Mouse (Mus musculus): ENCODE measurements at regions not wholly inside any gene's neighbourhood (a gene's known extent, or its start where the extent isn't known, plus 50 kb on each side); places are given as distances from the start of the nearest gene placed in this dataset.
A peak's percentile ranks its signal among the peaks of the same experiment; 100 is the strongest.

- no peak for ATAC-seq (ENCODE audit: insufficient number of reproducible peaks, low FRiP score, low TSS enrichment)
Observed at GRCm38 (mm10) chr17:49212918-49213317, 215.2 kb upstream of the Mocs1 start.

DNA sequence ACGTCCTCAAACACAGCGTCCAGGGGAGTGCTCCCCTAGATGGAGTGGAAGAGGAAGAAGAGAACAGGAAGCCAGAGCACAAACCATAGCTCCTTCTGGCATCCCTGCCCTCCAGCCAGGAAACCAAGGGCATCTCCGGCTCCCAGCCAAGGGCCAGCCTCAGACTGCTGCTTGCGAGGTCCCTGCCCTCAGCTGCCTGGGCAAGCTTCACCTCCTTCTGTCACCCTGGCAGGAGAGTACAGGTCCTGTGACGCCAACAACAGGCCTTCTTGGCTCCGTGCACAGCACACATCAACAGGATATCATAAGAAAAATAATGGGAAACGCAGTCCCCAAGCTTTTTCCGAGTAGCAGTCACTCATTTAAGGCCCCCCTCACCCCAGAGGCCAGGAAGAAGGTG lies 212.9 kb upstream of the Mocs1 start:
- ATAC-seq (ENCODE audit: insufficient number of reproducible peaks, low FRiP score, low TSS enrichment): peak; percentile 88

GRCm38 (mm10) chr17:49219512-49220197 lies 208.5 kb upstream of the Mocs1 start:
- no peak for ATAC-seq (ENCODE audit: insufficient number of reproducible peaks, low FRiP score, low TSS enrichment)

DNA sequence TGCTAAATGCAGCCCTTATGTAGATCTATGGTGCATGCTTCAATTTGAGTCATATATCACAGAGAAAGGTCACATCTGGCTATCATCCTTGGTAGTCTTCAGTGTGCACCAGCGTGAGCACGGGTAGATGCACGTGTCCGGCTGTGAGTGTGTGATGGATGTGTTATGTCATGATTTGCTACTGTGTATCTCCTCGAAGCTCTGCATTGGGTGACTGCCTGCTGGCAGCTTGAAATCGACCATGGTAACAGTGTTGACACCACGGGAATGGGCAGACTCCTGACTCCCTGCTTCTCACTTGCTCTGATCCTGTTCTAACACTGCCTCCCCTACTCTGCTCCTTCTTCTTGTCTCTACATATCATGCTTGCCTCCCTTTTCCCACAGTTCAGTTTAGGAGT lies 204.9 kb upstream of the Mocs1 start:
- no peak for ATAC-seq (ENCODE audit: insufficient number of reproducible peaks, low FRiP score, low TSS enrichment)

- ATAC-seq (ENCODE audit: insufficient number of reproducible peaks, low FRiP score, low TSS enrichment): no peak
Observed at GRCm38 (mm10) chr17:49223651-49224050, 204.5 kb upstream of the Mocs1 start.

DNA sequence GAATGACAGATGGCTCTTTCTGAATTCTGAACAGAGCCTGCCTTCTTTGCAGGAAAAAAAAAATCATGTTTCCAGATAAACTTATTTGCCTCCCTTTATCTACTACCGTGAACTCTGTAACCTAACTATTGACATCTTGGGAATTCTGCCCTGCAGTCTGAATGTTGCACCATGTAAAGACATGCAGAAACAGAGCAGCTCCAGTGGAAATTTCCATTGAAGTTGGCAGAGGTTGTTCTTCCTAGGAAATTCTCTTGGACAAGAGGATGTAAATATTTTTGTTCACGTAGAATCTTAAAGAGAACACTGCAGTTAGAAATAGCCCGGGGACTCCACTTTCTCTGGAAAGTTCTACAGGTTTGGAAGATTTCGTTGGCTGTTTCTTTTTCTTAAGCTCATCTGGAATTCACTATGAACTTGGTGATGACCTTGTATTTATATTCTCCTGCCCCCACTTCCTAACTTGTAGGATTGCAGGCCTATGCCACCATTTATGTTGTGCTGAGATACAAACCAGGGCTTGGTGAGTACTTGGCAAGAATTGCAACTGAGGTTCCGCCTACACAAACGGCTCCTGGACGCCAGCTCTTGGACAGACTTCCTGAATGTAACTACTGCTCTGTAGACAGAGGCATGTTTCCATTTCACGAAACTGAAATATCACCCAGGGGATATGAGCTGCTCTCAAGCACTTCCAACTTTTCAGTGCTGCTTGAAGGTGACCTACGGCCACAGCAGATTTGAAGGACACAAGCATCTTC lies 202.7 kb upstream of the Mocs1 start:
- no peak for ATAC-seq (ENCODE audit: insufficient number of reproducible peaks, low FRiP score, low TSS enrichment)

DNA sequence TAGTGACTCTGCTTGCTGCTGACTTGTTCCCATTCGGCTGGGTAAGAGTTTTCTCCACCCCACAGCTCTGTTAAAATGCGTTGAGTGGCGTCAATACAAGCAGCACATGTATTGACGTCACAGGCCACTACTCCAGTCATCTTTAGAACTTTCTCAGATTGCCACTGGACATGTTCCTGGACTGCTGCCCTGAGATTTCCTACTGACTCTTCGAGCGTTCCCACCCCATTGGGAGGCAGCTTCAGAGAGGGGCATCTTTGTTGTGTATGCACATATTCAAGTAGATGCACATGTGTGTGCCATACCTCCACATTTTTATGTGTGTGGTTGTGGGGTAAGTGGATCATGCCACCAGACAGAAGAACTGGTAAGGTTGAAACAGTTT lies 202.2 kb upstream of the Mocs1 start:
- ATAC-seq (ENCODE audit: insufficient number of reproducible peaks, low FRiP score, low TSS enrichment): no peak

- no peak for ATAC-seq (ENCODE audit: insufficient number of reproducible peaks, low FRiP score, low TSS enrichment)
Observed at GRCm38 (mm10) chr17:49231287-49231686, 196.9 kb upstream of the Mocs1 start.

DNA sequence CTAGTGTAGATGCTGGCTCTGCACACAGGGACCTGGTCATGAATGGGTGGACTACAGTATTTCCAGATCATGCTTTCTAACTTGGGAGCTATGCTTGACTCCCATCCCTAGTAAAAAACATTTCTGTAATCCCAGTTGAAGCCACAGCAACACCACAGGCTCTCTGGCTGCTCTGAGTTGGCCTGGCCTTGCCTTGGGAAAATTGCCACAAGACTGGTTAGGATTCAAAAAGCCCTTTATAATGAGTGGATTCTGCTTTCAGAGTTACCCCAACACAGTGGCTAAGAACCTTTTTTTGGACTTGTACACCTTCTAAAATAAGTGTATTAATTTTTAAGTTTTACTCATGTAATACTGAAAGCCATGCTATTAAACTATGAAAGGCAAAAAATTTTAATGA lies 188.1 kb upstream of the Mocs1 start:
- no peak for ATAC-seq (ENCODE audit: insufficient number of reproducible peaks, low FRiP score, low TSS enrichment)

- 0 out of 2 replicates have a peak, but pooled peaks have one; percentile 36 for ATAC-seq (ENCODE audit: insufficient number of reproducible peaks, low FRiP score, low TSS enrichment)
Observed at GRCm38 (mm10) chr17:49243419-49243818, 184.7 kb upstream of the Mocs1 start.

DNA sequence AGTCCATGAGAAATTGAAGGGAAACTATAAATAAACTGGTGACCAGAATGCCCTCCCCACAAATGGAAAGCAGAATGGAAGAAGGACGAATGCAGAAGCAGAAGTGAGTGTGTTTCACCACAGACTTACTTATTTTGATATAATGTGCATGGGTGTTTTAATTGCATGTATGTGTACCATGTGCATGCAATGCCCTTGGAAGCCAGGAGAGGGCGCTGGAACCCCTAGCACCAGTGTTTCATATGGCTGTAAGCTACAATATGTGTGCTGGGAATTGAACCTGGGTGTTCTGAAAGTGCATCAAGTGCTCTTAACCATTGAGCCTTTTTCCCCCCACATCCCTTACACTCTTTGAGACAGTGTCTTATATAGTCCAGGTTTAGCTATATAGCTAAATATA lies 183.1 kb upstream of the Mocs1 start:
- ATAC-seq (ENCODE audit: insufficient number of reproducible peaks, low FRiP score, low TSS enrichment): no peak

GRCm38 (mm10) chr17:49247215-49247614 lies 180.9 kb upstream of the Mocs1 start:
- ATAC-seq (ENCODE audit: insufficient number of reproducible peaks, low FRiP score, low TSS enrichment): no peak

- no peak for ATAC-seq (ENCODE audit: insufficient number of reproducible peaks, low FRiP score, low TSS enrichment)
Observed at GRCm38 (mm10) chr17:49250726-49251537, 177.2 kb upstream of the Mocs1 start.

- ATAC-seq (ENCODE audit: insufficient number of reproducible peaks, low FRiP score, low TSS enrichment): no peak
Observed at GRCm38 (mm10) chr17:49252271-49252670, 175.9 kb upstream of the Mocs1 start.

GRCm38 (mm10) chr17:49258496-49258895 lies 169.7 kb upstream of the Mocs1 start:
- no peak for ATAC-seq (ENCODE audit: insufficient number of reproducible peaks, low FRiP score, low TSS enrichment)

DNA sequence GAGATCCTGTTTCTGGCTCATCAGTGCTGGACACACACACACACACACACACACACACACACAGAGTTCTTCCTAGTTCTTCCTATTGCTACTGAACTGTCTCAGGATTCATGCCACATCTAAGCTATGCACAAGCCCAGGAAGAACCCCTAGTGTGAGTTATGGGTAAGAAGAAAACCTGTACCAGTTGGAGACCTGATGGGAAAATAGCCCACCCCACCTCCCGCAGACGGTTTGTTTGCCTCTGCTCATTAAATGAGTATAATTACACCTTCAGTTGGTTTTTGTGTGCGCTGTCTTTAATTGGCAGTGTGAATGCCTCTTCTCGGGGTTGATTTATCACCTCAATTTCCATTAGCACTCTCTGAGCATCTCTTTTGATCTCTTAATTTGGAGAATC lies 165.8 kb upstream of the Mocs1 start:
- no peak for ATAC-seq (ENCODE audit: insufficient number of reproducible peaks, low FRiP score, low TSS enrichment)

DNA sequence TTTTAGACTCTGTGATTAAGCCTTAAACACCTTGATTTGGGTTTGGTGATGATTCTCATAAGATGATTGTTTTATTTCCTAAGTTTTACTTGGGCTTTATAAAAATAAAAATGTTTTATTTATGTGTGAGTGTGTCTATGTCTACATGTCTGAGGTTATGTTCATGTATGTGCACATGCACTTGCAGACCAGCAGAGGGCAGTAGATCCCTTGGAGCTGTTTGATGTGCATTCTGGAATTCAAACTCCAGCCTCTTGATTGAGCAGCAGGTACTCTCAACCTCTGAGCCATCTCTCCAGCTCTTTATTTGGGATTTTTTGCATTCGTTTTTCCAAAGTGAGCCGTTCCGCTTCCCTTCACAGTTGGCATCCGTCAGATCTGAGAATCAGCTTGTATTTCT lies 161.8 kb upstream of the Mocs1 start:
- ATAC-seq (ENCODE audit: insufficient number of reproducible peaks, low FRiP score, low TSS enrichment): no peak

DNA sequence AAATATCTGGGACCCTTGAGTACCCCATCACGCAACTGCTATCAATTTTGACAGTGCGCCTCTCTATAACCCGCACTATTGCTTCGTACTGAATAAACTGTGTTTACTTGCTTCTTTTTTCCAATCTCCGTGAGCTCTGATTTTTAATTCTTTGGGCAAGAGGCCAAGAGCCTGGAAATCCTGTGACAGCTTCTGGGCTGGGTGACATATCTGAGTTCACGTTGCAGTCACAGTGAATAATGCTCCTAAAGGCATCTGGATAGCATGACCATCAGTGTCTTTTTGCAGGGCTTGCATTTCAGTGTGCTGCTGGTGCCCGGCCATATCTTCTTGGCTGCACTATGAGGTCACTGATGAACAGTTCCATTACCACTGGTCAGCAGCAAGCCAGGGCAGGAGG lies 158.2 kb upstream of the Mocs1 start:
- ATAC-seq (ENCODE audit: insufficient number of reproducible peaks, low FRiP score, low TSS enrichment): no peak

GRCm38 (mm10) chr17:49272661-49273448 lies 155.3 kb upstream of the Mocs1 start:
- no peak for ATAC-seq (ENCODE audit: insufficient number of reproducible peaks, low FRiP score, low TSS enrichment)

GRCm38 (mm10) chr17:49274936-49275335 lies 153.2 kb upstream of the Mocs1 start:
- ATAC-seq (ENCODE audit: insufficient number of reproducible peaks, low FRiP score, low TSS enrichment): no peak

Data from cerebellum, adult (tissue).